Mouse (Mus musculus) CD4-positive, CD25-positive, alpha-beta regulatory T cell, adult 4 months (primary cell): ENCODE measurements around the gene Gab2. TPM values are rescaled to one million over a fixed set of nuclear protein-coding genes. Genes with fewer than 3 reads are reported as not detected.

Source experiments
- ATAC-seq: one replicate; pipeline ENCODE4 v1.8.0; 2017
- polyA plus RNA-seq, 2 experiments: library from polyadenylated mRNA; unstranded; fragments of 100-300 nt; shearing (Covaris generic); gene quantifications; one replicate each; pipeline ENCODE4 v1.2.1; 2017

The Gab2 gene
- polyA plus RNA-seq, 2 experiments from 2014 or later, result not detected

GRCm38 (mm10) chr7:97325156-97325985, 244.0 kb downstream of the Gab2 start:
- no peak for ATAC-seq

DNA sequence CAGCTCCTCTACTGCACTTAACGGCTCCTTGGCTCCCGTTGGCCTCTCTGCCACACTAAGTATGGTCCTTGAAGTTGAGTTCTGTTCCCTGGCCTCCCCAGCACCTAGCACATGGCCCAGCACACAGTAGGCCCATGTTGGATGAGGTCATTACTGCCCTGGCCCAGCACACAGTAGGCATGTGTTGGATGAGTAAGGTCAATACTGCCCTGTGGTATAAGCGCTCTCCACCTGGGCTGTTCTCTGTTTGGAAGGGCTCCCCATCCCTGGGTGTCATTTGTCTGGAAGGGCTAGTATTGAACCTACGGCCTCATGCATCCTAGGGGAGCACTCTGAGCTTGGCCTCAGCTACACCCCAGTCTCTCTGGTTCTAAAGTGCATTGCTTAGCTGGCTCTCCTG, 246.0 kb downstream of the Gab2 start:
- ATAC-seq, result no peak

GRCm38 (mm10) chr7:97328891-97329588, 247.7 kb downstream of the Gab2 start:
- ATAC-seq, result no peak

DNA sequence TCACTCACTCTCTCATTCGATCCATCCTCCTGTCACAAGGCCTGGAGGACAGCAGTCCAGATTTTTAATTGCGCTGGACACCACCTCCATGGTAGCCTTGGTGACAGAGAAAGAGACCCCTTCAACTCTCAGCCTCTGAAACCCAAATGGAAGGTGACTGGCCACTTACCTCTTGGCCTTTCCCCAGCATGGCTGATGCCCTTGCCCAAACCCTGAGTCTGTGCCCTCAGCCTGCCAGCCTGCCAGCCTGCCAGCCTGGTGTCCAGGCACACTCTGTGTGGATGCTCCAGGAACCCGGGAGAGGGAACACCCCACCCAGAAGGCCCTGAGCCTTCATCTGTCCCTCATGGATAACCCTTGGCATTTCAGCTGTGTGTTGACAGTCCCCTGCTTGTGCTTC, 248.3 kb downstream of the Gab2 start:
- ATAC-seq, result no peak

DNA sequence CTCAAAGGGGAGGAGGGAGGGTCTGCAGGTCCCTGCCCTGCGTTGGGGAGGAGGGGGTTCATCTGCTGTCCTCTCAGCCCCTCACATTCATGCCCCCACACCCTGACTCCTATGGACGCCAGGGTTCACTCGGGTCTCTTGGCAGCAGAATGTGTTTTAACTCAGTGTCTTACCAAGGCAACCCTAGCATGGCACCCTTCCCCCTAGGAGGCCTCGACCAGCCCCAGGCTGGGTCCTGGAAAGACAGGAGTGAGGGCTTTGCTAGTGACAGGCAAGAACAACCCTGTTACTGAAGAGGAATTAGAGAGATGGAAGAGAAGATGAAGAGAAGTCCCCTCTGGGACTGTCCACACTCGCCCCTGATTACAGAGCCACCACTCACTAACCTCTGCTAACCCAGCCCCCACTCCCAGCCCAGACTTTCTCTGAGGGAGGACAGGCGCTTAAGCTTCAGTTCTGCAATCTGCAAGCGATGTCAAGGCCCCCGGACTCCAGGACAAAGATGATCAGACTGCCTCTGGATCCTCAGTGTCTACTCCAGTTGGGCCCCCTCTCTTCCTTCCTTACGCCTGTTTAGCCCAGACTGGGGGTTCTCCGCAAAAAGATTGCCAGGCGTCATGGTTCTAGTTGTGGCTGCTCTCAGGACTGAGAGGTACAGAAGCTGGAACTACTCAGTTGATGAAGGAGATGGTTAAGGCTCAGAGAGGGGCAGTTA, 249.7 kb downstream of the Gab2 start:
- no peak for ATAC-seq

GRCm38 (mm10) chr7:97331726-97332666, 250.6 kb downstream of the Gab2 start, which contains the start of the genes Usp35 and Kctd21:
TSS of gene Usp35 (minus strand) at chr7:97332020.
TSS of gene Kctd21 (plus strand) at chr7:97332327.
- peak; percentile 90 for ATAC-seq

GRCm38 (mm10) chr7:97332667-97333041, 251.3 kb downstream of the Gab2 start:
- ATAC-seq, result peak; percentile 51

- ATAC-seq, result no peak
Observed at GRCm38 (mm10) chr7:97333113-97333898, 251.9 kb downstream of the Gab2 start.

- no peak for ATAC-seq
Observed at GRCm38 (mm10) chr7:97334406-97334805, 253.0 kb downstream of the Gab2 start.

DNA sequence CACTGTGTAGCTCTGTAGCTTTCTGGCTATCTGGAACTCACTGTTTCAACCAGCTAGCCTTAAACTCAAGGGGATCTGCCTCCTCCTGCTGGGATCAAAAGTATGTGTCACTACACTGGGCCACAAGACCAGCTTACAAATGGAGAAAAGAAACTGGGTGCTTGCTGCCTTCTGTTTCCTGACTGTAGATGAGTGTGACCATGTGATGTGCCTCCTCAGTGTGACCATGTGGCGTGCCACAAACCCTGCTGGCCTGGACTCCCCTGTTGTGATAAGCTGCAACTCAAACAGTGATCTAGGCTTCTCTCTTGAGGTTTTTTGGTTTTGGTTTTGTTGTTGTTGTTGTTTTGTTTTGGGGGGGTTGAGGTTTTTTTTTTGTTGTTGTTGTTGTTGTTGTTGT, 255.3 kb downstream of the Gab2 start:
- no peak for ATAC-seq

- ATAC-seq, result no peak
Observed at GRCm38 (mm10) chr7:97338593-97338992, 257.2 kb downstream of the Gab2 start.

DNA sequence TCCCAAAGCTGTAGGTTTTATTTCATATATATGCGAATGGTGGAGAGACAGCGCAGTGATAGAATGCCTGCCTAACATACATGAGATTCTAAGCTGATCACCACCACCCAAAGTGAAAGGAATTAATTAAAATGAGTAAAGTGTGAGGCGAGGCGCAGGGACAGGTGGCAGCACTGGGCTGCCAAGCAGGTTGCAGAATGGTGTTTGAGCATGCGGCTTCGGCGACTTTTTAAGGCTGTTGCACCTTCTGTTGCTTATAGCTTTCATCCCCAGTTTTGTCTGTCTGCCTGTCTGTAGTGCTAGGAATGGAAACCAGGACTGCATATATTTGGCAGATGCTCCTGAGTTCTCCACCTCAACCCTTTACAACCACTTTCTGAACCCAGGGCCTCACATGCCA, 258.2 kb downstream of the Gab2 start:
- no peak for ATAC-seq

DNA sequence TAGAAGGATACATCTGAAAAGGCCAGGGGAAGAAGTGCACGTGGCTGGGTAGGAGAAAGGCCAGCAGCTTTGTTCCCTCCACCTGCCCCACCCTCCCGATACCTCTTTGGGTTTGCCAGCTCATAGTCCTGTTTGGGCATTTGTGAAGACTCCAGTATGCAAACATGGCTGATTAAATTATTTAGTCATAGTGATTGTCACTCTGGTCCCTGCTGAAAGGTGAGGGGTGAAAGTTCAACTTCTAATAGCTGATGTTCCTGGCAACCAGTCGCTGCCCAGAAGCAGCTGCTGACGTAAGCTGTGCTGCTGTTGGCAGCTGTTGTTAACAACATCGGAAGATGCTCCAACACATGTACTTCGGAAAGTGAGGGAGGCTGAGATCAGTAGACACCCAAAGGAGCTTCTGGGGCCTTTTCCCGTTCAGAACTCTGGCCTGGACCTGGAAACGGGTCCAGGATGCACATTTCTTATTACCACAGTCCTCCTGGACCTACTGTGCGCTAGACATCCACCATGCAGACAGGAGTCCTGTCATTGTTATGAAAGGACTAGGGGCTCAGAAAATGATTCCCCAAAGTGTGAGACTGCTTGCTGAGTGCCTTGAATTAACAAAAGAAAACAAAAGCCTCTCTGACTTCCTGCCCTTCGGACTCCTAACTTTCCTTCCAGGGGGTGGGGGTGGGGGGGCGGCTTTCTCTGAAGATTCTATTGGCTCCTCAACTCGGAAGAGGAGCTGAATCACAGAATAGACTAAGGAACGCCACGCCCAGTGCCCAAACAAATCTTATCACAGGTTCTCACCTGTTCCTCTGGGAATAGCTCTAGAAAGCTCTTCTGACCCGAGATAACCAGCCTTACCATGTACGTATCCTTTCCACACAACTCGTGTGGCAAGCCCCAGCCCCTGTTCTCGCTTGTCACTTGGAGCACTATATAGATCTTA, 259.8 kb downstream of the Gab2 start:
- ATAC-seq, result no peak

DNA sequence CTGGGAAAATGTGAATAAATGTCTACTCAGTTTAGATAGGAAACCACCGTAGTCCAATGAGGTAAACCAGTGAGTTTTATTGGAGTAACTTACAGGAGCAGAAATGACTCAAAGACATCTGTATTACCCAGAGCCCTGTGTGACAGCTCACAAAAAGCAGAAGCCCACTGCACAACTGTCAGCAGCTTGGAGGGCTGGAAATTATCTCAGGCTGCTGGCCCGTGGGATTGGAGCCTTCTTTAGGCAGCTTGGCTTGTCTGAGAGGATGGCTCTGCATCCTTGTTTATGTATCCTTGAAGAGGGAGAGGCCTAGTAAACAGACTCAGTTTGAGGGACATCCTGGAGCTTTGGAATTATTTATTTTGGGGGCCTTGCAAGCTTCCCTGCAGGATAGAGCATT, 261.6 kb downstream of the Gab2 start:
- ATAC-seq, result no peak

- no peak for ATAC-seq
Observed at GRCm38 (mm10) chr7:97344655-97345054, 263.3 kb downstream of the Gab2 start.

DNA sequence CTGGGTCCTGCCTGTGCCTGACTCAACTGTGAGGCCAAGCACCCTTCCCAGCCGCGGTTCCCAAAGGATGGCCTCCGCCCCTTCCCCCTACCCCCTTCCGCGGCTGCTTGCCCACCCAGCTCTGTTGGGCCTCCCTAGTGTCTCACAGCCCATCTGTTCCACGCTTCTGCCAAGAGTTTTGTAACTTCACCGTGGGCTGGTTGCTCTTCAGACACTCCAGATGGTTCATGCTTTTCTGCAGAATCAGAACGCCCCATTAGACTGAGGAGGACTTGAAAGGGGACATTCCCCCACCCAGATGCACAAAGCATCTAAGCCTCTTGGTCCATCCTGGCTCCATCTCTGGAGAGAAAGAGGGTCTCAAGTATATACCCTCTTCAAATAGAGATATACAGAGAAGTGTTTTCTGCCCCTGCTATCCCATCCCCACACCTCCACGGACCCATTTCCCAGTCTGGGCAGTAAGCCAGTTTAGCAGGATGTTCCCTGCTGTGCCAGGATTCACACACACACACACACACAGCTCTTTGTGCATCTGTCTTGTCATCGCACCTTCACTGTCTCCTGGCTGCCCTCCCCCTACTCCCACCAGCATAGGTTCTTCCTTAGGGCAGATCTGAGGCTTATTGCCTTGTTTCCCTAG, 264.0 kb downstream of the Gab2 start:
- ATAC-seq, result no peak

GRCm38 (mm10) chr7:97346111-97346821, 264.9 kb downstream of the Gab2 start:
- no peak for ATAC-seq

DNA sequence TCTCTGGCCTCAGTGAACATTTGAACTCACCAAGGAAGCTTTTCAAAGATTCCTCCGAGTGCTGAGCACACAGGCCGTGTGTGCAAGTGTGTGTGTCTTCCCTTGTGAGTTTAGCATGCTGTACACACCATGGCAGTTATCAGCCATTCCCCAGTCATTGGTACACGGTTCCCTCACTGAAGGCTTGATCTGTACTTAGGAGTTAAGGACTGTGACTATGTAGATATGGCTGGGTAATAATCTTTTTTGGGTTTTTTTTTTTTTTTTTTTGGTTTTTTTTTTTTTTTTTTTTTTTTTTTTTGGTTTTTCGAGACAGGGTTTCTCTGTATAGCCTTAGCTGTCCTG, 265.4 kb downstream of the Gab2 start:
- ATAC-seq, result no peak

DNA sequence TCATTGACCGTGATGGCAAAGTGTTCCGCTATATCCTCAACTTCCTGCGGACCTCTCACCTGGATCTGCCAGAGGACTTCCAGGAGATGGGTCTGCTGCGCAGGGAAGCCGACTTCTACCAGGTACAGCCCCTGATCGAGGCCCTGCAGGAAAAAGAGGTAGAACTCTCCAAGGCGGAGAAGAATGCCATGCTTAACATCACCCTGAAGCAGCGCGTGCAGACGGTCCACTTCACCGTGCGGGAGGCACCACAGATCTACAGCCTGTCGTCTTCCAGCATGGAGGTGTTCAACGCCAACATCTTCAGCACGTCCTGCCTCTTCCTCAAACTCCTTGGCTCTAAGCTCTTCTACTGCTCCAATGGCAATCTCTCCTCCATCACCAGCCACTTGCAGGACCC, 266.1 kb downstream of the Gab2 start:
- no peak for ATAC-seq
